Mouse (Mus musculus) midbrain, embryonic 13.5 days (tissue): ENCODE results near the gene Cyp2s1. TPM values are rescaled to one million over a fixed set of nuclear protein-coding genes. Genes with fewer than 3 reads are reported as not detected.

Experiments
- ATAC-seq: fragments of 200-750 bp; cut with Nextera tagmentation; 2 replicates; pipeline ENCODE4 v1.8.0; 2017; ENCODE audit warnings: mild to moderate bottlenecking, moderate TSS enrichment, moderate library complexity
- H3K27ac ChIP-seq: fragments of 300-500 bp; sonication (generic); 2 replicates; pipeline ENCODE4 v1.5.1; 2015; ENCODE audit warnings: inconsistent platforms, mild to moderate bottlenecking, moderate library complexity
- H3K27me3 ChIP-seq: fragments of 300-500 bp; sonication (generic); 2 replicates; pipeline ENCODE4 v1.6.1; 2015; ENCODE audit warnings: mild to moderate bottlenecking, inconsistent platforms
- H3K36me3 ChIP-seq: fragments of 300-500 bp; sonication (generic); 2 replicates; pipeline ENCODE4 v1.6.1; 2015; ENCODE audit warnings: mild to moderate bottlenecking, inconsistent platforms
- H3K4me1 ChIP-seq: fragments of 300-500 bp; sonication (generic); replicated peaks from 2 replicates; pipeline ENCODE4 v1.6.1; 2015; ENCODE audit warnings: inconsistent platforms
- H3K4me2 ChIP-seq: fragments of 300-500 bp; sonication (generic); replicated peaks from 2 replicates; pipeline ENCODE4 v1.6.1; 2015; ENCODE audit warnings: moderate library complexity, mild to moderate bottlenecking, inconsistent platforms
- H3K4me3 ChIP-seq: fragments of 300-500 bp; sonication (generic); replicated peaks from 2 replicates; pipeline ENCODE4 v1.5.1; 2015; ENCODE audit warnings: mild to moderate bottlenecking, inconsistent platforms
- H3K9ac ChIP-seq: fragments of 300-500 bp; sonication (generic); replicated peaks from 2 replicates; pipeline ENCODE4 v1.6.1; 2015; ENCODE audit warnings: mild to moderate bottlenecking, inconsistent platforms
- H3K9me3 ChIP-seq: fragments of 300-500 bp; sonication (generic); 2 replicates; pipeline ENCODE4 v1.6.1; 2016; ENCODE audit warnings: mild to moderate bottlenecking, inconsistent platforms
- WGBS: fragments of 180-500 bp; shearing (Covaris S2); methylation state at CpG from one replicate; pipeline ENCODE4 v1.1.7; 2015; 5-methylcytosine and 5-hydroxymethylcytosine counted together
- polyA plus RNA-seq: library from polyadenylated mRNA; unstranded; fragments of >200 nt; fragmentation: Nextera tagmentation; extraction: Ambion mirVana; gene quantifications from 2 replicates; pipeline ENCODE4 v1.2.1, GENCODE M21; 2015

Gene Cyp2s1
- polyA plus RNA-seq, 1 experiment from 2014 or later, result 1.0 TPM

DNA sequence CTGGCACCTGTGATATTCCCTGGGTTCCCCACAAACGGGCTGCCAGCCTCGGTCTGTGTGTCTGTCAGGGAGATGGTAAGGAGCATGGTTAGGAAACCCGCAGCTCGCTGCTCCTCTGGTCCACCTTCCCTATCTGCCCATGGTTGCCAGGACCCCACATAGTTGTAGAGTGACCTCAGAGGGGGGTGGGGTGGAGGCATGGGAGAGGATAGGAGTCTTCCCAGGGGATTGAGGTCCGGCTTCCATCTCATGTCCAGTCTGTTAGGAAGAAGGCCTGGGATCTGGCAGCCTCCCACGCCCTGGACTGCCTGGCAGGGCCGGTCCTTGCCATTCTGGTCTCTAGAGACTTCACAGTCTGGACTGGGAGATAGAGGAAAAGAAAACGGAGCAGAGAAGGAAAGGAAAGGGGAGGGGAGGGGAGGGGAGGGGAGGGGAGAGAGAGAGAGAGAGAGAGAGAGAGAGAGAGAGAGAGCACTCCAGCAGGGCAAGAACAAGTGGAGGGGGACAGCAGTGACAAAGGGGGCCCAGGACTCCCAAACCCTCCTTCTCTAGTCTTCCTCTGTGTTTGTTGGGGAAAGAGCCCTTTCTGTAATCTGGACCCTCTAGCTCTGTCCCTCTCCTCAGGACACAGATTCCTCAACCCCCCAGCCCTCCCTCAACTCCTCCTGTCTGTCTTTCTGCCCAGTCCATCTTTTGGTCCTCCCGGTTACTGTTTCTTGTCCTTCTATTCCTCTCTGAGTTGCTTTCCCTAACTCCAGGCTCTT is 29.1 kb downstream of the Cyp2s1 start:
- H3K9ac ChIP-seq, result peak overlapping the region; percentile 59
- WGBS, result 18% methylated on average over 9 of the region's 9 CpGs
- H3K36me3 ChIP-seq, result no peaks in the 10 kb centered on the region
- no peak overlapping the region for H3K27ac ChIP-seq
- H3K4me2 ChIP-seq, result peak overlapping the region; percentile 72
- H3K9me3 ChIP-seq, result no peaks in the 10 kb centered on the region
- H3K4me1 ChIP-seq, result peaks cover 24% of the 10 kb centered on the region
- H3K4me3 ChIP-seq, result peak overlapping the region; percentile 44
- ATAC-seq, result peak; percentile 36
- no peaks in the 10 kb centered on the region for H3K27me3 ChIP-seq

GRCm38 (mm10) chr7:25786974-25787373 is 29.7 kb downstream of the Cyp2s1 start:
- Histone ChIP-seq H3K27me3 (no peaks in the 10 kb centered on the region), H3K27ac (no peak overlapping the region), H3K9me3 (no peaks in the 10 kb centered on the region), H3K4me3 (peak overlapping the region; percentile 44; the same call in 1 of the 2 replicates), H3K36me3 (no peaks in the 10 kb centered on the region), H3K4me2 (peak overlapping the region; percentile 72), H3K9ac (no peak overlapping the region), H3K4me1 (peaks cover 27% of the 10 kb centered on the region)
- ATAC-seq, result no peak
- 73% methylated on average over 4 of the region's 4 CpGs for WGBS

GRCm38 (mm10) chr7:25785752-25786151 is 31.0 kb downstream of the Cyp2s1 start:
- H3K4me3 ChIP-seq, result no peak overlapping the region
- ATAC-seq, result no peak
- H3K27me3 ChIP-seq, result no peaks in the 10 kb centered on the region
- no peaks in the 10 kb centered on the region for H3K36me3 ChIP-seq
- no peak overlapping the region for H3K27ac ChIP-seq
- no peaks in the 10 kb centered on the region for H3K9me3 ChIP-seq
- no peak overlapping the region for H3K4me2 ChIP-seq
- 65% methylated on average over 4 of the region's 4 CpGs for WGBS
- peaks cover 37% of the 10 kb centered on the region for H3K4me1 ChIP-seq
- H3K9ac ChIP-seq, result no peak overlapping the region

- no peak for ATAC-seq
- WGBS, result 37% methylated on average over 1 of the region's 1 CpGs
- Histone ChIP-seq H3K27ac (no peak overlapping the region), H3K9me3 (no peaks in the 10 kb centered on the region), H3K4me3 (no peak overlapping the region), H3K36me3 (no peaks in the 10 kb centered on the region), H3K4me2 (no peak overlapping the region), H3K9ac (no peak overlapping the region), H3K27me3 (no peaks in the 10 kb centered on the region), H3K4me1 (peaks cover 37% of the 10 kb centered on the region)
These were observed 31.9 kb downstream of the Cyp2s1 start for GRCm38 (mm10) chr7:25784808-25785207.

DNA sequence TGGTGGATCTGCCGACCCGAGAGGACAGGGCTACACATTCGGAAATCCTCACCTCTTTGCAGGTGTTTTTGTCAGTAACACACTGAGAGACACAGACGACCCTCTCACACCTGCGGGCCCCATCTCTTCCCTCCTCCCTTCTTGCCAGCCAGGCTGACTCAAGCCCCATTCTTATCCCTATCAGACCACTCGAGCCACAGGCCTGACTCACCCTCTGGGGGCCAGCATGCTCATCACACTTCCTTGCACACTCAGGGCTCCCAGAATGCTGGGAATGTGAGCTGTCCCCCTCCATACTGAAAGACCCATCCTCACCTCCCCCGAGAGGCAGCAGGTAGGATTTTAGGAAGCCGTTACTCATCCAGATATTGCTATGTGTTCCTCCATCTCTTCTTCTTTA is 33.0 kb downstream of the Cyp2s1 start:
- Histone ChIP-seq H3K27ac (no peak overlapping the region), H3K9me3 (no peaks in the 10 kb centered on the region), H3K27me3 (no peaks in the 10 kb centered on the region), H3K4me3 (no peak overlapping the region), H3K9ac (no peak overlapping the region), H3K4me1 (peaks cover 30% of the 10 kb centered on the region), H3K36me3 (no peaks in the 10 kb centered on the region), H3K4me2 (no peak overlapping the region)
- no peak for ATAC-seq
- WGBS, result 70% methylated on average over 8 of the region's 8 CpGs

DNA sequence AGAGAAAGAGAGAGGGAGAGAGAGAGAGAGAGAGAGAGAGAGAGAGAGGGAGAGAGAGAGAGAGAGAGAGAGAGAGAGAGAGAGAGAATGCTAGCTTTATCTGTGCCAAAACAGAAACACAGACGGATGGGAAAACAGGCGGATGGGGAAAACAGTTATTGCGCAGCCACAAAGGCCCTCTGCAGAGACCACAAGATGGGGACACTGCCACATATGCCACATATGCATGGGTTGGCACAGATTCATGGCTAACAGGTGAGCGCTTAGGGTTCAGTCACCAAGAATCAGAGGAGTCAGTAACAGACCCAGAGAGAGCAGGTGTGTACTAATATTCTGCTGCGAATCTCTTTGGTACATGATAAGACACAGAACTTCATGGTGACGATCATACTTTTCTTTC is 34.0 kb downstream of the Cyp2s1 start:
- no peak overlapping the region for H3K4me3 ChIP-seq
- H3K27me3 ChIP-seq, result no peaks in the 10 kb centered on the region
- ATAC-seq, result no peak
- no peaks in the 10 kb centered on the region for H3K9me3 ChIP-seq
- peaks cover 20% of the 10 kb centered on the region for H3K4me1 ChIP-seq
- 91% methylated on average over 6 of the region's 6 CpGs for WGBS
- no peak overlapping the region for H3K4me2 ChIP-seq
- no peaks in the 10 kb centered on the region for H3K36me3 ChIP-seq
- no peak overlapping the region for H3K9ac ChIP-seq
- H3K27ac ChIP-seq, result no peak overlapping the region

GRCm38 (mm10) chr7:25781937-25782610 is 34.6 kb downstream of the Cyp2s1 start:
- WGBS, result 51% methylated on average over 11 of the region's 11 CpGs
- no peaks in the 10 kb centered on the region for H3K36me3 ChIP-seq
- H3K27me3 ChIP-seq, result no peaks in the 10 kb centered on the region
- no peaks in the 10 kb centered on the region for H3K9me3 ChIP-seq
- peak; percentile 74 for ATAC-seq
- H3K4me1 ChIP-seq, result peaks cover 13% of the 10 kb centered on the region
- peak overlapping the region; percentile 62 for H3K4me2 ChIP-seq
- peak overlapping the region; percentile 63 for H3K9ac ChIP-seq
- H3K4me3 ChIP-seq, result peak overlapping the region; percentile 35
- H3K27ac ChIP-seq, result no peak overlapping the region

DNA sequence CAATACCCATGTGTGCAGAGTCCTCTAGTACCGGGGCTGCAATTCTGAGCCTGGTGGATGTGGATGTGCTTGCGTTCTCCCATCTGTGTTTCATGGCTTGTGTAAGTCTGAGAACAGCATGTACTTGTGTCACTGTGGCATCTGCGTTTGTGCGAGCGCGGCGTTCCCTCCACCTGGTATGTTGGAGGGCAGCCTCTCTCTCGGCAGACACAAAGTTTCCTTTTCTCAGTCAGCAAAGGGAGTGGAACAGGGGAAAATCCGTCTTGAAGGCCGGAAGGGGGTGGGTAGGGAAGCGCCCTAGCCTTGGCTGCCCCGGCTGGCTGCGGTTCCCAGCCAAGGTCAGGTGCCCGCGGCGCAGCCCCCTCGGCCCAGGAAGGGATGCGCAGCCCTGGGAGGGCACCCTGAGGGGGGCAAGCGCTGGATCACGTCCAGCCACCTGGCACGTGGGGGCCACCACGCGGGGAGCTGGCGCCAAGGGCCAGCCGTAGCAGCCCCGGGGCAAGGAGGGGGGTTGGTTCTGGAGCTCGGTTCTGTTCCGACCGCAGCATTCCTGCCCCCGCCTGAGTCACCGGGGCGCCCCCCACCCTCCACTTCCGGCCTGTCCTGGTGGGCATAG is 35.3 kb downstream of the Cyp2s1 start:
- H3K9me3 ChIP-seq, result no peaks in the 10 kb centered on the region
- H3K4me1 ChIP-seq, result peaks cover 12% of the 10 kb centered on the region
- H3K27ac ChIP-seq, result no peak overlapping the region
- WGBS, result 14% methylated on average over 29 of the region's 33 CpGs
- no peaks in the 10 kb centered on the region for H3K36me3 ChIP-seq
- H3K27me3 ChIP-seq, result no peaks in the 10 kb centered on the region
- H3K9ac ChIP-seq, result peak overlapping the region; percentile 63
- peak overlapping the region; percentile 35 for H3K4me3 ChIP-seq
- peak overlapping the region; percentile 62 for H3K4me2 ChIP-seq
- ATAC-seq, result peak; percentile 46

DNA sequence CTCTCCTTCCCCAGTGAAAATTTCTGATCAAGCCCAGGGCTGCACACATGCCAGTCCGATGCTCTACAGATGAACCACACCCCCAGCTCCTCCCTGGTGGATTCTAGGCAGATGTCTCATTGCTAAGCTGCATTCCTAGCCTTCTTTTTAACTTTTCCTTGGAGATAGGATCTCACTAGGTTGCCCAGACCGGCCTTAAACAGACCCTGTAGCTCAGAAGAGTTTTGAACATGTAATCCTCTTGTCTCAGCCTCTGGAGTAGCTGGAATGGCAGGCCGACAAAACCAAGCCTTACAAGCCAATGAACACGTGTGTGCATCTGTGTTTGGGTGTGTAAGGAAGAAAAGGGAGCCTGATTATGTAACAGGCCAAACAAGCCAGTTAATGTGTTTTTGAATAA is 36.0 kb downstream of the Cyp2s1 start:
- Histone ChIP-seq H3K9me3 (no peaks in the 10 kb centered on the region), H3K36me3 (no peaks in the 10 kb centered on the region), H3K9ac (no peak overlapping the region), H3K4me3 (no peak overlapping the region), H3K27me3 (no peaks in the 10 kb centered on the region), H3K27ac (no peak overlapping the region), H3K4me1 (peaks cover 12% of the 10 kb centered on the region), H3K4me2 (no peak overlapping the region; the same call in 1 of the 2 replicates)
- 27% methylated on average over 4 of the region's 4 CpGs for WGBS
- no peak for ATAC-seq

DNA sequence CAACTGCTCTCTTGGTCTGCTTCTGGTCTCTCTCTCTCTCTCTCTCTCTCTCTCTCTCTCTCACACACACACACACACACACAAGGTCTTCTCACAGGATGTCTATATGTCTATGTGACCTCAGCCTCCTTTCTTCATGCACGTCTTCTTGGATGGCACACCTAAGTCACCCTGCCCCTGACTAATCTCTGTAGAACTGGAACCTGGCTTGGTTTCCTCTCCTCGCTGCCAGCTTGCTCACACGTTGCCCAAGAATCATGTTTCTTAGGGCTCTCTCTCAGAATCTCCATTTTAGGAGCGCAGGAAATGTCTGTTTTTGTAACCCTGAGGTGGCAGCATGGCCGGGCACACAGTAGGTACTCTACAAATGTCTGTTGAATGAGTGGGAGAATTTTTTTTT is 36.7 kb downstream of the Cyp2s1 start:
- H3K27ac ChIP-seq, result no peak overlapping the region
- no peaks in the 10 kb centered on the region for H3K9me3 ChIP-seq
- H3K27me3 ChIP-seq, result no peaks in the 10 kb centered on the region
- H3K4me2 ChIP-seq, result no peak overlapping the region
- no peaks in the 10 kb centered on the region for H3K36me3 ChIP-seq
- 93% methylated on average over 5 of the region's 5 CpGs for WGBS
- H3K9ac ChIP-seq, result no peak overlapping the region
- H3K4me1 ChIP-seq, result peaks cover 12% of the 10 kb centered on the region
- no peak overlapping the region for H3K4me3 ChIP-seq
- no peak for ATAC-seq

- H3K9me3 ChIP-seq, result no peaks in the 10 kb centered on the region
These were observed 48.5 kb downstream of the Cyp2s1 start for GRCm38 (mm10) chr7:25768229-25768628.

DNA sequence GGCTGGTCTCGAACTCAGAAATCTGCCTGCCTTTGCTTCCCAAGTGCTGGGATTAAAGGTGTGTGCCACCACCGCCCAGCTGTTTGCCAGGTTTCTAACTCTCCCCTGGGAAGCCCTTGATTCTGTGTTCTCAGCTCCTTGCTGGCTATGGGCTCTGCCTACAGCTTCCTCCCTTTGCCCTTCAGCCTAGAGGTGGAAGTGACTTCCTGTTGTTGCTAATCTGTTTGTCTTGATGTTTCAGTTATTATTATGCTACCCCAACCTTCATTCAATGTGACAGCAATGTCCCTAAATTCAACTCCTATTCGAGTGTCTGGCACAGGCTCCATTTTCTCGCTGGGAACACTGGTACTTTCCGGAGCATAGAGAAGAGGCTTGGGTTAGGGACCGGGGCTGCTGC is 50.6 kb downstream of the Cyp2s1 start:
- ATAC-seq, result no peak
- H3K9ac ChIP-seq, result no peak overlapping the region
- H3K4me1 ChIP-seq, result no peaks in the 10 kb centered on the region
- no peaks in the 10 kb centered on the region for H3K27me3 ChIP-seq
- H3K27ac ChIP-seq, result no peak overlapping the region
- H3K4me3 ChIP-seq, result no peak overlapping the region
- WGBS, result 90% methylated on average over 6 of the region's 6 CpGs
- H3K36me3 ChIP-seq, result peaks cover 15% of the 10 kb centered on the region
- no peaks in the 10 kb centered on the region for H3K9me3 ChIP-seq
- no peak overlapping the region for H3K4me2 ChIP-seq

More at GRCm38 (mm10) chr7:25768229-25768628, 48.5 kb downstream of the Cyp2s1 start:
- Histone ChIP-seq H3K36me3 (peaks cover 15% of the 10 kb centered on the region), H3K27ac (no peak overlapping the region), H3K9ac (no peak overlapping the region), H3K4me2 (no peak overlapping the region), H3K4me3 (no peak overlapping the region), H3K27me3 (no peaks in the 10 kb centered on the region), H3K4me1 (no peaks in the 10 kb centered on the region)
- 95% methylated on average over 5 of the region's 5 CpGs for WGBS
- no peak for ATAC-seq
